Mouse (Mus musculus) frontal cortex, postnatal 25 days (tissue): ENCODE results near the gene Adgra1.

Experiments
- DNase-seq, 2 experiments: peaks; one replicate each; pipeline ENCODE4 v3.0.0; 2022; ENCODE audit warnings: low spot score in 2 of 2

Gene Adgra1

DNA sequence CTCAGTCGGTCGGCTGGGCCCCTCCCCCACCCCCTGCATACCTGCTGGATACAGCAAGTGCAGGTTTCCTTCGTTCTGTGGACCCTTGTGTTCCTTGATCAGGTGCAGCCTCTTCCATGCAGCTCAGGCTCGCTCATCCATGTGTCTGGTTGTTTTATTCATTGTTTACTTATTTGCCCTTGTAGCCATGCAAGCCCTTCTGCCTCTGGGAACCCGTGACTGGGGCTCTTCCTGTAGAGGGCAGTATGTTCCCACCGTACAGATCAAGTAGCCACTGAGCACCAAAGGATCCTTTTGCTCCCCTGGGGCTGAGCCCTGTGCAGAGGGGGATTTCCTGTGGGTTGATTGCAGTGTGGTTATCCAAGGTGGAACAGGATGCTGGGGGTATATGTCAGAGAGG is 71.7 kb downstream of the Adgra1 start:
- no peak for DNase-seq

GRCm38 (mm10) chr7:139908176-139908575 is 74.2 kb downstream of the Adgra1 start:
- DNase-seq: no peak

DNA sequence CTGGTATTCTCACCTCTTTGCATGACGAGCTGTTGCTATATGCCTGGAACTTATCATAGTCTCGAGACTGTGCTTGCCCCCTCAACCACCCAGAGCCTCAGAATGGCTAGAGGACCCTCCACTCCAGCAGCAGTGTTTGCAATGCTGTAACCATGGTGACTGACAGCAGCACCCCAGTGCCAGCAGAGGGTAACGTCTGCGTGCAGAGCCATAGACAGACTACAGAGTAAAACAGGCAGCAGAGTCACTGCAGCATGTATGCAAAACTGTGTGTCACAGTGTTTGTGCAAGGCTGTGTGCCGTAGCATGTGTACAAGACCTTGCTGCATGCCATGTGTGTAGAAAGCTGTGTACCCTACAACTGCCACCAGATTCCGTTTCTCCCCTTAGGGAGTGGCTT is 75.5 kb downstream of the Adgra1 start:
- no peak for DNase-seq

DNA sequence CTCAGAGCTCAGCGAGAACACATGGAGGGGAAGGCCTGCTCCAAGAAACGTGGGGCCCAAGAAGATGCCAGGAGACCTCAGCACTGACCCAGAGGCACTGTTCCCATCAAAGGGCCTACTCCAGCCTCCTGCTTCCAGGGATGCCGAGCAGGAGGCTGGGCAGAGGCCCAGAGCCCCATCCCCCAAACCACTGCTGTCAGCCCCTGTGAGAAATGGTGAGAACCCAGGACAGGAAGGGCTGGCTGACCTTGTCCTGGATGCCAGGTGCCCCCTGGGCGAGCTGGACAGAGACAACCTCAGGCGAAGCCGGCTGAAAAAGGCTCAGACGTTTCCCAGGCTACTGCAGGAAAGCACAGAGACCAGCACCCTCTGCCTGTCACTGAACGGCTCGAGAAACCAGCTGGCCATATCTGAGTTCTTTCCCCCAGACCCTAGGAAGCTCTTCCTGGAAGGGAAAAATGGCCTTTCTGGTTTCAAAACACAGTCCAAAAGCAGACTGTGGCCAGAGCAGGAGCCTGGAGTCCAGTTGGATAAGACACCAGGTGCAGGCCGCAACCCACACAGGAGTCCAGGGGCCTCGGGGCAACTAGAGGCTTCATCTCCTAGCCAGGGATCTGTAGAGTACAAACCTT is 76.3 kb downstream of the Adgra1 start:
- no peak for DNase-seq

- no peak for DNase-seq
These were observed 80.4 kb downstream of the Adgra1 start for GRCm38 (mm10) chr7:139914141-139915047.

GRCm38 (mm10) chr7:139915646-139916257 is 81.8 kb downstream of the Adgra1 start:
- DNase-seq: no peak

DNA sequence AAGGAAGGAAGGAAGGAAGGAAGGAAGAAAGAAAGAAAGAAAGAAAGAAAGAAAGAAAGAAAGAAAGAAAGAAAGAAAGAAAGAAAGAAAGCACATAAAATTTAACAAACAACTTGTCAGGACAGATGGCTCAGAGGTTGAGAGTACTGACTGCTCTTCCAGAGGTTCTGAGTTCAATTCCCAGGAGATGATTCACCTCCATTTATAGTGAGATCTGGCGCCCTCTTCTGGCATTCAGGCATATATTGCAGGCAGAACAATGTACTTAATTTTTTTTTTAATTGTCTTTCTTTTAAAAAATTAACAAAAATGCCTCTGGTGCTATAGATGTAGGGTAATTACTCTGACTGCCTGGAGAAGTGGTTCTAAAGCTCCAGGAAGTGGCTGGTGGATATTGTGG is 82.4 kb downstream of the Adgra1 start:
- no peak for DNase-seq

- no peak for DNase-seq
These were observed 84.3 kb downstream of the Adgra1 start for GRCm38 (mm10) chr7:139918262-139918661.
